Mouse (Mus musculus) spleen, postnatal 36 days (tissue): Measurements from ENCODE around the gene Gsg1.

Source experiments
- DNase-seq, 2 experiments: peaks; one replicate each; pipeline ENCODE4 v3.0.0; 2022; ENCODE audit warnings: low spot score in 2 of 2, mixed read lengths in 1 of 2

Gene Gsg1

DNA sequence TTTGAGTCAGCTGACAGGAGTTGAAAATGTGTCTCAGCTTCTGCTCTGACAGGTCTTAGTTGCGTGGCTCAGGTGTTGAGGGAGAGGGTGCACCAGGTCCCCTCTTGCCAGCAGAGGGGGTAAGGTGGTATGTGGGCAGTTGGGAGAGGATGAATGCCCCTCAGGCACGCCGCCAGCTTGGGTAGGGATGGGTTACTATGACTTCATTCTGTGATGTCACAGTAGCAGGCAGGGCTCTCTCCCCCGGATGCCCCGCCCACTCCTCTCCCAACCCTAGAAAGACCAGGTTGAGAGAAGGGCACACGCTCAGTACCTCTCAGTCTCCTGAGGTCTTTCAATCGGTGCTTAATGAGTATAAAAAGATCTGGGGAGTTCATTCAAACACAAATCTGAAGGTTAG lies at the start of gene Gsg1:
Gene Gsg1, minus strand, starts transcription at position 199 of the 400 bp plus-strand sequence.
- DNase-seq, result no peak

- no peak for DNase-seq
Observed at GRCm38 (mm10) chr6:135302421-135303125, 48.4 kb upstream of the Gsg1 start.

GRCm38 (mm10) chr6:135300469-135300868 lies 46.3 kb upstream of the Gsg1 start:
- DNase-seq, result no peak

DNA sequence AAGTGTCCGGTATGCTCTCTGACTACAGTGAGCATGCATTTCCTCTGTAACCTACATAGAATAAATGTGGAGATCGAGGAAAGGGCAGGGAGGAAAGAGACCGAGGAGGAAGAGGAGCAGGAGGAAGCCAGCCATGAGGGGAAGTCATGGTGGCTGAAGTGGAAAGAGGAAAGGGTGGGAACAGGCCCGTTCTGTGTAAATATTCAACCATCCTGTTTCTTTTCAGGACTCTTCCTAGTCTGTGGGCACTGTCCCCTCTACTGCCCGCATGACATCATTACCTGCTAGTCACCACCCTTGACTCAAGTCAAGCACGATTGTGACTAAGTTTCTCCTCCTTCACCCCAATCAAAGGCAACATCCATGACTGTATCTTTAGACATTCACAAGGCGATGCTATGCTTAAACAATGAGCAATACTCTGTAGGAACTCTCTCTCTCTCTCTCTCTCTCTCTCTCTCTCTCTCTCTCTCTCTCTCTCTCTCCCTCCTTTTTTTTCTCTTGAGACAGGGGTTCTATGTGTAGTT lies 44.9 kb upstream of the Gsg1 start:
- DNase-seq, result no peak

DNA sequence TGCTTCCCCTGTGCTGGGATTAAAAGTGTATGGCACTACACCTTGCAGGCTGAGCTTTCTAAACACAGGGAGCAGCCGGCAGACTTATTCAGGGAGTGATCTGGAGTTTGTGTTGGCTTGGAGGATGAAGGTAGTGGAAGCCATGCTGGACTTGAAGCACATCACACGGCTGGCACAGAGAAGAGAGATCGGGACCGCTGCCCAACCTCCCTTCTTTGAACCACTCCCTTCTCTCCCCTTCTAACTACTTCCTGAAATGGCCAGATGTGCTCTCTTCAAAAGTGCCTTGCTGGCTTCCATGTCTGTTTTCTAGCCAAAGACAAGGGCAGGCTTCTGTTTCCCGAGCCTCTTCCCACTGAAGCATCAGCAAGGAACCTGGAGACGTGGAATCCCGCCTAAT lies 43.4 kb upstream of the Gsg1 start:
- no peak for DNase-seq

- DNase-seq, result peak; percentile 71 to 72
Observed at GRCm38 (mm10) chr6:135296267-135296666, 42.1 kb upstream of the Gsg1 start.

GRCm38 (mm10) chr6:135295082-135295861 lies 41.1 kb upstream of the Gsg1 start:
- no peak for DNase-seq

- DNase-seq, result no peak
Observed at GRCm38 (mm10) chr6:135294150-135294549, 40.0 kb upstream of the Gsg1 start.

DNA sequence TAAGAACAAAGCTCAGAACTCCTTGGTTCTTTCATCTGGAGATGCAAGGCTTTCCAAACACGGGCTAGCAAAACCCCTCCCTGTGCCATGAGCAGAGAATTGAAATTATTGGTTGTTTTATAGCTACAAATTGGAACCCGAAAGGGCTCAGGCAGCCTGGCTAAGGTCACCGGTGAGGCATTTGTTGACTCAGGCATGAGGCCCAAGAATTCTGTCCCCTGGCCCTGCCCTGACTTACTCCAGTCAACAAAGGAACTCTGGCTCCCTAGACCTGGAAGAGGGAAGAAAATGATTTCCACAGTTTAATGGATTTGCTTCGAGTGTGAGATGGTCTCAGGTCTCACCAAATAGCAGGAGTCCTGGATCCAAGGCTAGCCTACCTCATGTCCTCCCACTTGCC lies 38.2 kb upstream of the Gsg1 start:
- no peak for DNase-seq

DNA sequence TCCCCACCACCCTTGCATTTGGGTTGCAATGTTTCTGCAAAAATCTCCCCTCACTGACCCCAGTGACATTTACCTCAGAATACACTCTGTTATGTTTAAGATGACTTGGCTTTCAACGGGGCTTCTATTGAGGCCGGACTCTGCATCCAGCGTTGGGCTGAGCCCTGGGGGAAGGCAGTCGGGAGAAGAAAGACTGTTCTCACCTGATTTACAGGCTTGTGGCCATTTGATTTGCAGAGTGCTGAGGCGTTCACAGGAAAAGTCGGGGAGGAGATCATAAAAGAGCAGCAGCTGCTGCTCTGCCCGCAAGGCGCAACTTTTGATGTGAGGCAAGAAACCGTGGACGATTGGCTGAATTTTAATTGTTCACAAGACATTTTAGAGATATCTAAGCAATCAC lies 25.7 kb upstream of the Gsg1 start:
- no peak for DNase-seq

DNA sequence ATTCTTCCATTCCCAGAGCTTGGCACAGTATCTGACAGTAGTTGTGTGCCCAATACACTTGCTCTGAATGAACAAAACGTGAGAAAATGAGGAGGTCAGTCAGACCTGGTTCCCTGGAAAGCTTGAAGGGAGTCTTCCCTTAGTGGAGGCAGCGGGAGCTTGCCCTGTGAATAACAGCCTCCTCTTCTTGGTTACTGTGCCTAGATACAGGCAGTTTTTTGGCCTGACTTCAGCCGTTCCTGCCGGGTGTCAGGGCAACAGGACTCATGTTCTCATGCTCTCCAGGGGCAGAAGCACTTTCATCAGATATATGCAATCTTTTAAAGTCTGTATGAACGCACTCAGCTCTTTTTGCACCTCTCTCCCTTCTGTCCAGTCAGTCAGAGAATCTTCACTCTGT lies 25.1 kb upstream of the Gsg1 start:
- DNase-seq, result no peak

- DNase-seq, result no peak
Observed at GRCm38 (mm10) chr6:135278302-135278701, 24.2 kb upstream of the Gsg1 start.

DNA sequence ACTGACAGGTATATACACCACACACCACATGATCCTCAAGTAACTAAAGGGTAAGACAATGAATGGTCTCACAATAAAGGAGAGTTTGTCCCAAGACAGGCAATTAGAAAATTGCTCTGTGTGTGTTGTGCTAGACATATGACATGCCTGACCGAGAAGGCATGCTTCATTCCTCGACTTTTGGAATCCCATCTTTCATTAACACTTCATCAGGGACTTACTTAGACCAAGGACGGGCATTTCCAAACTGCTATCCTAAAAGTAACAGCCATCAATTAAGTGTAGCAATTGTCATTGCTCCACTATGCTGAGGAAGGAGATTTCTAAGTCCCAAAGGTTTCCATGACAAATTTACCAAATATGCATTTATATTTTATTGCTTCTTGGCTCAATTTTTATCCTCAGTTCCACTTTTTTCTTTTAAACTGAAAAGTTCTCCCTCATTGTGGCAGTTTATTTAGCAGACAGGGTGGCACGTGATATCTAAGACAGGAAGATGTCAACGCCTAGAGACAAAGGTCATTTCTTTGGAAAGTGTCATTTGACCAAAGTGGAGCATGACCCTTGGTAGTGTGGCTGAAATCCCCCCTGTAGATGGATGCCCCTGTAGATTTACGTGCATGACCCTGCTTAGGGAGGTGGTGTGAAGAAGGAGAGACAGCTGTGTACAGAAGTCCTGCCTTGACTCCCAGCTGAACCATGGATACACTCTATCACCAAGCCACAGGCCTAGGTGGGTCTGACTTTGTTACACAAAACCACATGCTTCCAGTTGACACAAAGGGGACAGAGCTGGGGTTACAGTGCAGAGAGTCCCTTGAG lies 22.5 kb upstream of the Gsg1 start:
- no peak for DNase-seq

DNA sequence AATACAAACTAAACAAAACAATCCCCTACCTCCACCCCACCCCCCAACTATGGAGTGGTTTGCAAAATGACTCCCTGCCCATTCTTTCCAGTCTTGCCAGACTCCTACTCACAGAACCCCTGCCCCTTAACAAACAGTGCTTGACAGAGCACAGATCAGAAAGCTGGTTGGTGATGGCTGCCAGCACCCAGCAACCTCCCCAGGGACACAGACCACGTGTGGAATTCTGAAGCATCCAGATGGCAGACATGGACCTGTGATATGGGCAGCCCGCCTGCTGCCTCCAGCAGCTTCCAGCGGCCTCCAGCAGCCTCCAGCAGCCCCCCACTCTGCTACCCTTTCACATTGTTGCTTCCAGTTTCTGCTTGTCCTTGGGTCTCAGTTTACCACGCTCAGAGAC lies 21.1 kb upstream of the Gsg1 start:
- no peak for DNase-seq

GRCm38 (mm10) chr6:135273066-135273465 lies 18.9 kb upstream of the Gsg1 start:
- no peak for DNase-seq

DNA sequence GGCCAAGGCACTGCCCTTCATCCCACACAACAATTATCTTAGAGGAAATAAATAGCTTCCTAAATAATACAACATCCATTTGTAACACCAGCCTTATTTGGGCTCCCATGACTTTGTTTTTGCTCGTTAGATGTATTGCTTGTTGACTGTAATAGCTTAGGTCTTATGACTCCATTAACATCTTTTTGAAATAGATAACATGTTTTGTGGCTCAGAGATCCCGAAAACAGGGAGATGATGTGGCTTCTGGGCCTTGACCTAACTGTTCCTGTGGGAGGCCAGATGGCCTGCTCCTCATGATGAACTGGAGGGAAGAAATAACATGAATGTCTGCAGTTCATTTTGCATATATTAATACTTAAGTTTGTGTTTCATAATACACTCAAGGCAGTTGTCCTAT lies 17.6 kb upstream of the Gsg1 start:
- no peak for DNase-seq

DNA sequence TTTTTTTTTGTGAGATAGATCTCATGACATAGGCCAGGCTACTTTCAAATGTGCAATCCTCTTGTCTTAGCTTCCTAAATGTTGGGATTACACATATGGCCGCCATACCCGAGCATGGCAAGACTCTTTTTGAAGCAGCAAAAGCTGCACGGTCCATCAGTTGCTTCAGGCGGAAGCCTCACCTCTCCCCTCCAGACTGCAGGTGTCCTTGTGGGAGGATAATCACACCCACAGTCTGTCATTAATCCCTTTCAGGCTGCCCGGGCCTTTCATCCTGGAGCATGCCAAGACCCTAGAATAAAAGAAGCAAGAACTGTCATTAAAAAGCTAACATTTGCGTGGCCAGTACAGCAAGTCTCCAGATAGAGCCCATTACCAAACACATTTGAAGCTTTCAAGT lies 15.5 kb upstream of the Gsg1 start:
- DNase-seq, result no peak

DNA sequence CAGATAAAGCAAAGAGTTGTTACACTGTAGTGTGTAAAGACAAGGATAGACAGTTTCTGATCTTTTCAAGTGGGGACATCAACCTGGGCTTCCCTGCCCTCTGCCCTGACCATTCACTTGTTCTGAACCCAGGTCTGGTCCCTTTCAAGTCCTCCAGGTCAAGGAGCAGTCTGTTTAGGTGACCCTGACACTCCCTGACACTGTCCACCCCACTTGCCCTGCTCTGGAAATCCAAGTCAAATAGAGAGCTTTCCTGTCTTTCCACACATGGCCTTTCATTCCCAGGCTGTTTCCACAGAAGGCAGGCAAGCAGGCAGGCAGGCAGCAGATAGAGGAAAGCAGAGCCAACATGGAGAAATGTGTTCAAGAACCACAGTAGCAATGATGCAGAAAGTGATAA lies 14.2 kb upstream of the Gsg1 start:
- DNase-seq, result no peak

DNA sequence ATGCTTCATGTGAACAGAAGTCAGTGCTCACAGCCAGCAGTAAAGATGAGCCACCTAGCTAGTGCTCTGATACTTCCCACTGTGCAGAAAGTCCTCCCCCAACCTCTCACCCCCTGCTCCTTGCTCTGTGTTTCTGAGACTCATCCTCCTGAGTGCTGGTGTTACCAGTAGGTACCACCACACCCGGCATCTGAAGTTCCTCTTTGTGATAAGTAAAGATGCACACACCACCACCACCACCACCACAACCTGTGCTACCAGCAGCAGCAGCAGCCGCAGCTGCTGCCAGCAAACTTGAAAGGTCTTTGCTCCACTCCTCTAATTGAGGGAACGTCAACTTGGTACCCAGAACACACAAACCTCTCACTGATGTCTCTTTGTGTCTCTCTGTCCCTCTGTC lies 13.1 kb upstream of the Gsg1 start:
- no peak for DNase-seq

- no peak for DNase-seq
Observed at GRCm38 (mm10) chr6:135266056-135266455, 11.9 kb upstream of the Gsg1 start.

- no peak for DNase-seq
Observed at GRCm38 (mm10) chr6:135264136-135264535, 10.0 kb upstream of the Gsg1 start.

DNA sequence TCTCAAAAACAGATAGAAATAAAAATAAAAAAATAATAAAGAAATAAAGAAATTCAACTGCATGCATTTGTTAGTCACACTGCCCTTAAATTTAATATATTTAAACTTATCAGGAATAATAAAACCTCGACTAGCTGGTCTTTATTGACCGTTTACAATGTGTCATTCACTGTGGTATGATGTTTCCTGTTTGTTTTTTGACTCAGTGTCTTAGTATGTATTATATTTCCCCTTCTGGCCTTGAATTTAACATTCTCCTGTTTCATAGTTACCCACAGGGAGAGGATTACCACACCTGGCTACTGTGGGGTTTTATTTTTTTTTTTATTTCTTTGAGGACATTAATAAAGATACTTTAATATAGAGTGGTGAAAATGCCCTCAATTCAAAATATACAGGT lies 8.4 kb upstream of the Gsg1 start:
- DNase-seq, result no peak
